Mouse (Mus musculus): ENCODE data around the gene Galnt7.

- TF ChIP-seq ZKSCAN1 (IDR thresholded peaks at IDR 0.05; ENCODE audit: borderline replicate concordance, low read depth, low read length) (no peak), JUND (conservative IDR thresholded peaks at IDR 0.05; ENCODE audit: low read depth, low read length) (no peak), CTCF (conservative IDR thresholded peaks at IDR 0.05 in 1 of 2, IDR thresholded peaks at IDR 0.05 in 1 of 2; ENCODE audit: low read depth in 2 of 2, low read length in 2 of 2) (no peak), MXI1 (IDR thresholded peaks at IDR 0.05; ENCODE audit: low read depth, low read length) (no peak), USF2 (conservative IDR thresholded peaks at IDR 0.05; ENCODE audit: low read depth, low read length) (no peak), EP300 (IDR thresholded peaks at IDR 0.05; ENCODE audit: low read length) (no peak), ZNF384 (IDR thresholded peaks at IDR 0.05; ENCODE audit: low read depth, low read length) (no peak), POLR2A (IDR thresholded peaks at IDR 0.05; ENCODE audit: low read depth, low read length) (no peak), ZC3H11A (IDR thresholded peaks at IDR 0.05; ENCODE audit: low read depth, low read length) (no peak), ZMIZ1 (IDR thresholded peaks at IDR 0.05; ENCODE audit: low read depth, low read length) (no peak), NRF1 (IDR thresholded peaks at IDR 0.05; ENCODE audit: low read depth, low read length) (no peak), SIN3A (IDR thresholded peaks at IDR 0.05; ENCODE audit: low read length) (no peak)
These were observed 89.1 kb downstream of the Galnt7 start for GRCm38 (mm10) chr8:57563726-57564125.

Measured in CH12.LX (cell line).